Mouse (Mus musculus): Measurements from ENCODE around the gene Rad23a. TPM values are rescaled to one million over a fixed set of nuclear protein-coding genes. Genes with fewer than 3 reads are reported as not detected.
A peak's percentile ranks its signal among the peaks of the same experiment; 100 is the strongest.

Rad23a gene
- polyA plus RNA-seq, 1 experiment, result 47.5 TPM

GRCm38 (mm10) chr8:84798446-84799135 is 41.9 kb downstream of the Rad23a start:
- H3K4me3 ChIP-seq (ENCODE audit: low read depth, low read length), result peak overlapping the region; percentile 76
- TF ChIP-seq POLR2A (IDR thresholded peaks at IDR 0.05; ENCODE audit: low read depth, low read length) (no peak), CTCF (IDR thresholded peaks at IDR 0.05; ENCODE audit: extremely low read depth, insufficient read length, insufficient replicate concordance, low read depth, low read length) (no peak)
- no peaks in the 10 kb centered on the region for H3K36me3 ChIP-seq (ENCODE audit: control insufficient read depth, insufficient read depth, low read length)
- H3K27me3 ChIP-seq (ENCODE audit: control insufficient read depth, insufficient read depth, low read length), result no peaks in the 10 kb centered on the region
- peaks cover 7% of the 10 kb centered on the region for H3K4me1 ChIP-seq (ENCODE audit: control insufficient read depth, insufficient read depth, insufficient read length, low read length)
- 80% methylated on average over 10 of the region's 10 CpGs for WGBS
- no peak overlapping the region for H3K27ac ChIP-seq (ENCODE audit: insufficient read depth, low read depth, low read length)

DNA sequence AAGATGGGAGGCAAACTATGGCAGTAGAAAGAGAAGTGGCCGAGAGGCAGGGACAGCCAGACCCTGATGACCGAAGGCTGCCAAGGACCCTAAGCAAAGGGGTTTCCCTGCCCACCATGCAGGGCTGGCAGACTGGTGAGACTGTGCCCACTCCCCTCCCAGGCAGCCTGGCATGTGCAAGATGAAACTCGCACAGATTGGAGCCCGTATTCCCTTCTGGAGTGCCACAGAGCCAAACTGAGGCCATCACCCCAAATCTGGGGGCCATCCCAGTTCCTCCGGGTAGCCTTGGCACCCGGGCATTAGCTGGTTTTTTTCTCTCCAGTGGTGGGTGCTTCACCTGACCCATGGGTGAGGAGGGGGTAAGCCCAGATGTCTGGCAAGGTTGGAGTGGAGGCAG is 42.5 kb downstream of the Rad23a start:
- 96% methylated on average over 6 of the region's 6 CpGs for WGBS

DNA sequence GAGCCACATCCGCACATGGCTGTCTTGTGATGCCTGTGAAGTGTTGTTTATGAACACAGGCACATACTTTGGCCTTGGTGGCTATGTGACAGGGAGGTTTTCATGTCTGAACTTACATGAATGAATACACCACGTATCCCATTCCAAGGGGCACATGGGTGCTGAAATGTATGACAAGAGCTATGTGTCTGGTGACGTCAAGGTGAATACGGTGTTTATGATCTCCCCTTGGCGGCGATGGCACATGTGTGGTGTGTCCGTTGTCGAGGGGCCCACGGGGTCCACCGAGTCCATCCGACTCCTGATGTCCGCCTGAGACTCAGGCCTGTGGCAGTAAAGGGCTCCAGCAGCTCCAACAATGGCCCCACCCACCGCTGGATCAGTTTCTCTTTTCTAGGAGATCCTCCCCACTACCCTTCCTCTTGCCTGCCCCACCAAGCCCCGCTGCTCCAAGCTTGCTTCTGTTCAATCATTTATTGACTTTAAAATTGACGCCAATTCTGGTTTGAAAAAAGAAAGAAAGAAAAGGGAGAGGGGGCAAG is 43.1 kb downstream of the Rad23a start:
- Histone ChIP-seq H3K4me3 (ENCODE audit: low read depth, low read length) (no peak overlapping the region), H3K4me1 (ENCODE audit: control insufficient read depth, insufficient read depth, insufficient read length, low read length) (peaks cover 7% of the 10 kb centered on the region), H3K36me3 (ENCODE audit: control insufficient read depth, insufficient read depth, low read length) (no peaks in the 10 kb centered on the region), H3K27me3 (ENCODE audit: control insufficient read depth, insufficient read depth, low read length) (no peaks in the 10 kb centered on the region), H3K27ac (ENCODE audit: insufficient read depth, low read depth, low read length) (no peak overlapping the region)
- TF ChIP-seq CTCF (IDR thresholded peaks at IDR 0.05; ENCODE audit: extremely low read depth, insufficient read length, insufficient replicate concordance, low read depth, low read length), result no peak
- TF ChIP-seq POLR2A (IDR thresholded peaks at IDR 0.05; ENCODE audit: low read depth, low read length), result no peak
- WGBS, result 88% methylated on average over 15 of the region's 15 CpGs

More for the DNA sequence above, 42.5 kb downstream of the Rad23a start:
- no peak overlapping the region for H3K4me3 ChIP-seq (ENCODE audit: low read depth, low read length)
- no peak for TF ChIP-seq CTCF (IDR thresholded peaks at IDR 0.05; ENCODE audit: extremely low read depth, insufficient read length, insufficient replicate concordance, low read depth, low read length)
- no peak for TF ChIP-seq POLR2A (IDR thresholded peaks at IDR 0.05; ENCODE audit: low read depth, low read length)
- H3K36me3 ChIP-seq (ENCODE audit: control insufficient read depth, insufficient read depth, low read length), result no peaks in the 10 kb centered on the region
- peaks cover 7% of the 10 kb centered on the region for H3K4me1 ChIP-seq (ENCODE audit: control insufficient read depth, insufficient read depth, insufficient read length, low read length)
- H3K27ac ChIP-seq (ENCODE audit: insufficient read depth, low read depth, low read length), result no peak overlapping the region
- no peaks in the 10 kb centered on the region for H3K27me3 ChIP-seq (ENCODE audit: control insufficient read depth, insufficient read depth, low read length)

GRCm38 (mm10) chr8:84794486-84794885 is 46.0 kb downstream of the Rad23a start:
- no peaks in the 10 kb centered on the region for H3K27me3 ChIP-seq (ENCODE audit: control insufficient read depth, insufficient read depth, low read length)
- 78% methylated on average over 7 of the region's 7 CpGs for WGBS
- 0 out of 2 replicates have a peak overlapping the region, but pooled peaks have one; percentile 23 for H3K27ac ChIP-seq (ENCODE audit: insufficient read depth, low read depth, low read length)

GRCm38 (mm10) chr8:84793791-84794485 is 46.5 kb downstream of the Rad23a start:
- no peak for TF ChIP-seq CTCF (IDR thresholded peaks at IDR 0.05; ENCODE audit: extremely low read depth, insufficient read length, insufficient replicate concordance, low read depth, low read length)
- TF ChIP-seq POLR2A (IDR thresholded peaks at IDR 0.05; ENCODE audit: low read depth, low read length), result no peak
- Histone ChIP-seq H3K27ac (ENCODE audit: insufficient read depth, low read depth, low read length) (no peak overlapping the region), H3K27me3 (ENCODE audit: control insufficient read depth, insufficient read depth, low read length) (no peaks in the 10 kb centered on the region), H3K4me1 (ENCODE audit: control insufficient read depth, insufficient read depth, insufficient read length, low read length) (peaks cover 11% of the 10 kb centered on the region), H3K4me3 (ENCODE audit: low read depth, low read length) (no peak overlapping the region), H3K36me3 (ENCODE audit: control insufficient read depth, insufficient read depth, low read length) (no peaks in the 10 kb centered on the region)
- WGBS, result 72% methylated on average over 13 of the region's 13 CpGs

More at GRCm38 (mm10) chr8:84794486-84794885, 46.0 kb downstream of the Rad23a start:
- no peak overlapping the region for H3K4me3 ChIP-seq (ENCODE audit: low read depth, low read length)
- no peaks in the 10 kb centered on the region for H3K36me3 ChIP-seq (ENCODE audit: control insufficient read depth, insufficient read depth, low read length)
- no peak for TF ChIP-seq POLR2A (IDR thresholded peaks at IDR 0.05; ENCODE audit: low read depth, low read length)
- TF ChIP-seq CTCF (IDR thresholded peaks at IDR 0.05; ENCODE audit: extremely low read depth, insufficient read length, insufficient replicate concordance, low read depth, low read length), result no peak
- H3K4me1 ChIP-seq (ENCODE audit: control insufficient read depth, insufficient read depth, insufficient read length, low read length), result peaks cover 11% of the 10 kb centered on the region

DNA sequence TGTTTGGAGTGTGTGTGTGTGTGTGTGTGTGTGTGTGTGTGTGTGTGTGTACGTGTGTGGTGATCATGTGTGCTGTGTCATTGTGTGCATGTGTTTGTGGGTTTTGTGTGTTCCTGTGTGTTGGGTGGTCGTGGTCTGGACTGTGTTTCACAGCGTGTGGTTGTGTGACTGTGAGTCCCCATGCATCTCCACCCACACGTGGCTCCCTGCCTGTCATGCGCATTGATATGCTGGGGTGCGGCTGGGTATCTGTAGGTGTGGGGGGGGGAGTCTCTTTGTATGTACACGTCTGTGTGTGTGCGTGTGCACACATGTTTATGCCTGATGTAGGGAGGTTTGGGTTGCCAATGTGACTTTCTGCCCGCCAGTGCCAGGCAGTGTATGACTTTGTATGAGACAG is 47.3 kb downstream of the Rad23a start:
- whole genome bisulfite sequencing, result 80% methylated on average over 8 of the region's 9 CpGs
- Histone ChIP-seq H3K4me3 (ENCODE audit: low read depth, low read length) (no peak overlapping the region), H3K36me3 (ENCODE audit: control insufficient read depth, insufficient read depth, low read length) (no peaks in the 10 kb centered on the region), H3K27ac (ENCODE audit: insufficient read depth, low read depth, low read length) (no peak overlapping the region), H3K27me3 (ENCODE audit: control insufficient read depth, insufficient read depth, low read length) (no peaks in the 10 kb centered on the region), H3K4me1 (ENCODE audit: control insufficient read depth, insufficient read depth, insufficient read length, low read length) (peaks cover 10% of the 10 kb centered on the region)
- TF ChIP-seq CTCF (IDR thresholded peaks at IDR 0.05; ENCODE audit: extremely low read depth, insufficient read length, insufficient replicate concordance, low read depth, low read length), result no peak
- TF ChIP-seq POLR2A (IDR thresholded peaks at IDR 0.05; ENCODE audit: low read depth, low read length), result no peak

DNA sequence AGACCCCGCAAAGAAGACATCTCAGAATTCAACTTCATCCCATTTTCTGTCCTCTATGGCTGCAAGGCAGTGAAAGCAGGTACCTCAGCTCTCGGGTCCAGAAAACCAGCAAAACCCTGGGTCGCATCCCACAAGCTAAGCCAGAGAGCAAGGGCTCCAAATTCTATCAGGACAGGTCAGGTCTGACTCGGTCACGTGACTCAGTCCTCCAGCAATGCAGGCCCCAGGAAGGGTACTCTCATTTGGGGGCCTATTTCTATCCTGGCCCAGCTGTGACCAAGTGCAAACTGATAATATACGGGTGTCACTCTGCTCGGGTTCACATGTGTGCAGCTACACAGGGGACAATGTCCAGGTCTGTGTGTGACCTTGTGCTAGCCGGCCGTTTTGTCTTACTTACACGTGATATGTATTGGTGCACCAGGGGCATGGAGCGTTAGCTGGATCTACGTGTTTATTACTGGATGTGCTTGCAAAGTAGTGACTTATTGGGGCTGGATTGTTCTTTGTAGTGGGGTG is 48.0 kb downstream of the Rad23a start:
- WGBS, result 79% methylated on average over 12 of the region's 12 CpGs
- TF ChIP-seq CTCF (IDR thresholded peaks at IDR 0.05; ENCODE audit: extremely low read depth, insufficient read length, insufficient replicate concordance, low read depth, low read length) (no peak), POLR2A (IDR thresholded peaks at IDR 0.05; ENCODE audit: low read depth, low read length) (no peak)
- H3K27ac ChIP-seq (ENCODE audit: insufficient read depth, low read depth, low read length), result no peak overlapping the region

More for the DNA sequence above, 48.0 kb downstream of the Rad23a start:
- peaks cover 10% of the 10 kb centered on the region for H3K4me1 ChIP-seq (ENCODE audit: control insufficient read depth, insufficient read depth, insufficient read length, low read length)
- H3K36me3 ChIP-seq (ENCODE audit: control insufficient read depth, insufficient read depth, low read length), result no peaks in the 10 kb centered on the region
- no peak overlapping the region for H3K4me3 ChIP-seq (ENCODE audit: low read depth, low read length)
- no peaks in the 10 kb centered on the region for H3K27me3 ChIP-seq (ENCODE audit: control insufficient read depth, insufficient read depth, low read length)
